Mouse (Mus musculus) MEL (cell line): ENCODE results near the gene Olfr1115.

Experiments
- CHD1 ChIP-seq: IDR thresholded peaks from 2 replicates; pipeline ENCODE4 v1.6.1; 2012; ENCODE audit warnings: low read depth, mild to moderate bottlenecking, inconsistent platforms, low read length, improper control_type of control experiment
- CTCF ChIP-seq, 3 experiments: IDR thresholded peaks in 2 of 3; conservative IDR thresholded peaks in 1 of 3; 2 replicates each; pipeline ENCODE4 v1.5.1; 2011 to 2012; ENCODE audit warnings: low read length in 3 of 3, low read depth in 2 of 3, mild to moderate bottlenecking in 2 of 3, improper control_type of control experiment in 1 of 3, inconsistent platforms in 1 of 3, mixed read lengths in 1 of 3, moderate library complexity in 1 of 3; ENCODE audit not compliant: control insufficient read depth in 1 of 3, insufficient read depth in 1 of 3, poor library complexity in 1 of 3, severe bottlenecking in 1 of 3
- EP300 ChIP-seq, 2 experiments: IDR thresholded peaks; 2 replicates each; pipeline ENCODE4 v1.6.1; 2011; ENCODE audit warnings: improper control_type of control experiment in 2 of 2, low read length in 2 of 2, low read depth in 1 of 2, mild to moderate bottlenecking in 1 of 2
- JUND ChIP-seq: IDR thresholded peaks from 2 replicates; pipeline ENCODE4 v1.6.1; 2011; ENCODE audit warnings: low read depth, mild to moderate bottlenecking, improper control_type of control experiment, low read length
- KAT2A ChIP-seq: conservative IDR thresholded peaks from 2 replicates; pipeline ENCODE4 v1.6.1; 2012; ENCODE audit warnings: low read depth, low read length, improper control_type of control experiment, inconsistent platforms
- MAZ ChIP-seq: IDR thresholded peaks from 2 replicates; pipeline ENCODE4 v1.6.1; 2012; ENCODE audit warnings: low read depth, mild to moderate bottlenecking, inconsistent platforms, low read length, improper control_type of control experiment
- TCF12 ChIP-seq: IDR thresholded peaks from 2 replicates; pipeline ENCODE4 v1.6.1; 2014; ENCODE audit warnings: low read depth, mild to moderate bottlenecking, inconsistent platforms, low read length, improper control_type of control experiment, moderate library complexity

GRCm38 (mm10) chr2:87247713-87248112, at the start of gene Olfr1115:
- no peak for TF ChIP-seq CTCF (IDR thresholded peaks at IDR 0.05 in 2 of 3, conservative IDR thresholded peaks at IDR 0.05 in 1 of 3; ENCODE audit: control insufficient read depth in 1 of 3, insufficient read depth in 1 of 3, low read depth in 2 of 3, low read length in 3 of 3, poor library complexity in 1 of 3, severe bottlenecking in 1 of 3)
- no peak for TF ChIP-seq EP300 (IDR thresholded peaks at IDR 0.05; ENCODE audit: low read depth in 1 of 2, low read length in 2 of 2)
- TF ChIP-seq TCF12: no peak
- no peak for TF ChIP-seq KAT2A
- TF ChIP-seq MAZ: no peak
- no peak for TF ChIP-seq JUND
- TF ChIP-seq CHD1: no peak
